In the genomic region with DNA sequence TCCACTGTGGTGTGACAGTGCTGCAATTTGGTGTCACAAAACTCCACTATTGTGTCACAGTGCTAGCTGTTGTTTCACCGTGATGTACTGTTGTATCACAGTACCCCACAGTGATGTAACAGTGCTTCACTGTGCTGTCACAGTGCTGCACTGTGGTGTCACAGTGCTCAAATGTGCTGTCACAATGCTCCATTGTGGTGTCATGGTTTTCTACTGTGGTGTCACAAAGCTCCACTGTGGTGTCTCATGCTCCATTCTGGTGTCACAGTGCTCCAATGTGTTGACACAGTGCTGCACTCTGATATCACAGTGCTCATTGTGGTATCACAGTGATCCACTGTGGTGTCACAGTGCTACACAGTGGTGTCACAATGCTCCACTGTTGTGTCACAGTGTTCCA, we compare ENCODE assay signal across 27 mouse cellular contexts.
DNase-seq lines count a peak whose midpoint lies in the region; ATAC-seq and TF ChIP-seq lines count a peak whose summit lies in the region.
"Had no signal": no experiment of that assay in that cellular context is flagged by ENCODE, and none has a peak within 500 bp of the region (broad histone marks: within the 10 kb centered on the region; RNA-seq: fewer than 3 reads in every experiment).

No protein-coding gene starts in this region.

- H3K9me3 ChIP-seq in intestine, embryonic 14.5 days (ENCODE audit: control insufficient read depth, low read length): peaks cover 5% of the 10 kb centered on the region; the same call in 1 of the 2 replicates
- no peaks in the 10 kb centered on the region for H3K9me3 ChIP-seq in intestine, postnatal 0 days (ENCODE audit: control insufficient read depth)
- H3K9me3 ChIP-seq in liver, postnatal 0 days (ENCODE audit: low read length): no peaks in the 10 kb centered on the region

- no peaks in the 10 kb centered on the region for H3K27me3 ChIP-seq in intestine, embryonic 14.5 days (replicated peaks; ENCODE audit: control insufficient read depth, insufficient read depth, low read length)
- no peaks in the 10 kb centered on the region for H3K27me3 ChIP-seq in intestine, postnatal 0 days (replicated peaks; ENCODE audit: control insufficient read depth, insufficient read depth, low read length)
- no peaks in the 10 kb centered on the region for H3K27me3 ChIP-seq in liver, postnatal 0 days (ENCODE audit: insufficient read depth, low read length)
- H3K27me3 ChIP-seq: hindbrain, embryonic 13.5 days; kidney, embryonic 15.5 days; limb, embryonic 13.5 days; liver, embryonic 15.5 days; lung, embryonic 15.5 days had no signal

- no peak overlapping the region for H3K9ac ChIP-seq in intestine, embryonic 14.5 days (ENCODE audit: low read length)
- no peak overlapping the region for H3K9ac ChIP-seq in intestine, postnatal 0 days (ENCODE audit: low read depth, low read length)
- no peak overlapping the region for H3K9ac ChIP-seq in liver, postnatal 0 days (replicated peaks)
- H3K9ac ChIP-seq: hindbrain, embryonic 13.5 days; kidney, embryonic 15.5 days; limb, embryonic 13.5 days; liver, embryonic 15.5 days; lung, embryonic 15.5 days had no signal

- H3K4me2 ChIP-seq in intestine, embryonic 14.5 days (ENCODE audit: low read length): no peak overlapping the region
- H3K4me2 ChIP-seq in intestine, postnatal 0 days (replicated peaks; ENCODE audit: low read depth): no peak overlapping the region
- H3K4me2 ChIP-seq in liver, postnatal 0 days (ENCODE audit: low read depth, low read length): no peak overlapping the region
- H3K4me2 ChIP-seq: hindbrain, embryonic 13.5 days; kidney, embryonic 15.5 days; limb, embryonic 13.5 days; liver, embryonic 15.5 days; lung, embryonic 15.5 days had no signal

- DNase-seq in intestine, embryonic 14.5 days (ENCODE audit: low spot score): peak; percentile 39
- peak; percentile 16 for DNase-seq in testis, postnatal 10 days (ENCODE audit: low spot score)
- no peak for DNase-seq in testis, postnatal 14 days (ENCODE audit: low spot score)
- DNase-seq in ZHBTc4 (ENCODE audit: low read depth, low spot score): peak; percentile 1
- DNase-seq in liver, postnatal 0 days: peak; percentile 5
- no peak for DNase-seq in layer of hippocampus, adult 18-20 months (ENCODE audit: low spot score in 2 of 2)
- DNase-seq in gastrocnemius, adult 8-10 months (ENCODE audit: low spot score in 2 of 2): no peak
- DNase-seq: adrenal gland, adult 8-10 months; cerebellum, adult 8-10 months; cerebellum, postnatal 25 days; gastrocnemius, postnatal 25 days; heart, adult 18-20 months; heart, postnatal 14 days; kidney, adult 11 months; kidney, postnatal 25 days; midbrain, embryonic 14.5 days; right cerebral cortex, postnatal 4 days had no signal

- no peak for ATAC-seq in intestine, embryonic 14.5 days (replicated peaks; ENCODE audit: low FRiP score, low TSS enrichment, low read depth)
- ATAC-seq in intestine, postnatal 0 days: no peak
- no peak for ATAC-seq in liver, postnatal 0 days
- ATAC-seq: forebrain, embryonic 14.5 days had no signal

- no peak overlapping the region for H3K27ac ChIP-seq in intestine, embryonic 14.5 days (ENCODE audit: low read depth)
- no peak overlapping the region for H3K27ac ChIP-seq in intestine, postnatal 0 days (ENCODE audit: low read depth, low read length)
- H3K27ac ChIP-seq in liver, postnatal 0 days (ENCODE audit: low read depth): no peak overlapping the region
- H3K27ac ChIP-seq: hindbrain, embryonic 13.5 days; kidney, embryonic 15.5 days; layer of hippocampus, adult 2 months; left cerebral cortex, adult 2 months; limb, embryonic 13.5 days; liver, embryonic 15.5 days; lung, embryonic 15.5 days; stomach, postnatal 0 days had no signal

- WGBS in intestine, embryonic 14.5 days: 92% methylated on average over 1 of the region's 1 CpGs
- 93% methylated on average over 1 of the region's 1 CpGs for WGBS in intestine, postnatal 0 days
- WGBS in liver, postnatal 0 days (ENCODE audit: insufficient replicate concordance): 74% methylated on average over 1 of the region's 1 CpGs

- no peak overlapping the region for H3K4me3 ChIP-seq in intestine, embryonic 14.5 days (ENCODE audit: low read depth, low read length)
- no peak overlapping the region for H3K4me3 ChIP-seq in intestine, postnatal 0 days (ENCODE audit: low read depth, low read length)
- H3K4me3 ChIP-seq in liver, postnatal 0 days (ENCODE audit: low read depth, low read length): no peak overlapping the region
- H3K4me3 ChIP-seq: hindbrain, embryonic 13.5 days; kidney, embryonic 15.5 days; layer of hippocampus, adult 2 months; left cerebral cortex, adult 2 months; limb, embryonic 13.5 days; liver, embryonic 15.5 days; lung, embryonic 15.5 days had no signal

- no peaks in the 10 kb centered on the region for H3K4me1 ChIP-seq in intestine, embryonic 14.5 days (replicated peaks; ENCODE audit: control insufficient read depth, insufficient read depth, low read length)
- no peaks in the 10 kb centered on the region for H3K4me1 ChIP-seq in intestine, postnatal 0 days (replicated peaks; ENCODE audit: control insufficient read depth, insufficient read depth, low read length)
- no peaks in the 10 kb centered on the region for H3K4me1 ChIP-seq in liver, postnatal 0 days (ENCODE audit: insufficient read depth)
- H3K4me1 ChIP-seq: hindbrain, embryonic 13.5 days; kidney, embryonic 15.5 days; limb, embryonic 13.5 days; liver, embryonic 15.5 days; lung, embryonic 15.5 days had no signal

- no peaks in the 10 kb centered on the region for H3K36me3 ChIP-seq in intestine, embryonic 14.5 days (ENCODE audit: control insufficient read depth, insufficient read depth, low read length)
- H3K36me3 ChIP-seq in intestine, postnatal 0 days (ENCODE audit: control insufficient read depth, insufficient read depth): no peaks in the 10 kb centered on the region
- H3K36me3 ChIP-seq in liver, postnatal 0 days (replicated peaks; ENCODE audit: insufficient read depth, low read length): no peaks in the 10 kb centered on the region
- H3K36me3 ChIP-seq: hindbrain, embryonic 13.5 days; kidney, embryonic 15.5 days; limb, embryonic 13.5 days; liver, embryonic 15.5 days; lung, embryonic 15.5 days had no signal

- TF ChIP-seq CTCF in intestine, postnatal 0 days (IDR thresholded peaks at IDR 0.05; ENCODE audit: low read depth): no peak
- no peak for TF ChIP-seq CTCF in liver, postnatal 0 days (IDR thresholded peaks at IDR 0.05; ENCODE audit: low read depth)

- no peak for TF ChIP-seq EP300 in liver, postnatal 0 days (IDR thresholded peaks at IDR 0.05; ENCODE audit: low read depth)

Comparison
In these comparisons a context has a peak if more than half of its experiments do, and no peak if none do; other contexts are left out.
1. DNase-seq: peak in intestine, embryonic 14.5 days (single experiment), testis, postnatal 10 days (single experiment), ZHBTc4 (single experiment) and liver, postnatal 0 days (single experiment); none in testis, postnatal 14 days (single experiment), layer of hippocampus, adult 18-20 months (0 of 2) and gastrocnemius, adult 8-10 months (0 of 2).